Mouse (Mus musculus) C2C12 (cell line): ENCODE measurements at regions not wholly inside any gene's neighbourhood (a gene's known extent, or its start where the extent isn't known, plus 50 kb on each side); places are given as distances from the start of the nearest gene placed in this dataset.

Experiments
- H3K27me3 ChIP-seq: one replicate; pipeline ENCODE4 v1.6.1; 2011; ENCODE audit not compliant: control insufficient read depth, insufficient read depth, insufficient read length
- H3K36me3 ChIP-seq: one replicate; pipeline ENCODE4 v1.6.1; 2011; ENCODE audit not compliant: control insufficient read depth, insufficient read depth
- H3K4me3 ChIP-seq: one replicate; pipeline ENCODE4 v1.5.1; 2011; ENCODE audit warnings: mild to moderate bottlenecking, control low read depth; ENCODE audit not compliant: poor library complexity, insufficient read depth, severe bottlenecking
- H3K79me2 ChIP-seq: one replicate; pipeline ENCODE4 v1.6.1; 2011; ENCODE audit not compliant: control insufficient read depth, insufficient read depth
- H3K79me3 ChIP-seq: one replicate; pipeline ENCODE4 v1.6.1; 2011; ENCODE audit warnings: low read depth, control low read depth
- H3ac ChIP-seq: one replicate; pipeline ENCODE3; 2011; ENCODE audit warnings: low read depth; ENCODE audit not compliant: control insufficient read depth, insufficient read length
- CEBPB ChIP-seq: IDR thresholded peaks from one replicate; pipeline ENCODE4 v1.6.1; 2011; ENCODE audit warnings: low read depth, mild to moderate bottlenecking, control low read depth, moderate library complexity
- CTCF ChIP-seq: IDR thresholded peaks from one replicate; pipeline ENCODE4 v1.5.1; 2011; ENCODE audit not compliant: control insufficient read depth, insufficient read depth, insufficient read length
- FOSL1 ChIP-seq: IDR thresholded peaks from one replicate; pipeline ENCODE4 v1.8.0; 2011; ENCODE audit warnings: mild to moderate bottlenecking, low read length; ENCODE audit not compliant: poor library complexity, insufficient read depth, severe bottlenecking
- MAX ChIP-seq: IDR thresholded peaks from one replicate; pipeline ENCODE4 v1.6.1; 2011; ENCODE audit warnings: mild to moderate bottlenecking, control low read depth
- MYOD1 ChIP-seq: IDR thresholded peaks from one replicate; pipeline ENCODE4 v1.6.1; 2011; ENCODE audit warnings: low read depth; ENCODE audit not compliant: control insufficient read depth, insufficient read length
- MYOG ChIP-seq: IDR thresholded peaks from one replicate; pipeline ENCODE4 v1.6.1; 2011; ENCODE audit not compliant: control insufficient read depth, insufficient read length; ENCODE audit errors: extremely low read depth
- USF1 ChIP-seq: IDR thresholded peaks from one replicate; pipeline ENCODE4 v1.6.1; 2011; ENCODE audit warnings: low read depth, mild to moderate bottlenecking, control low read depth, moderate library complexity

GRCm38 (mm10) chr3:100376162-100376561 lies 113.0 kb downstream of the Tent5c start:
- TF ChIP-seq USF1 (no peak), CEBPB (no peak), MYOG (no peak), MYOD1 (no peak), FOSL1 (no peak), CTCF (no peak), MAX (no peak)
- Histone ChIP-seq H3K4me3 (no peak overlapping the region), H3K36me3 (no peaks in the 10 kb centered on the region), H3K79me2 (no peaks in the 10 kb centered on the region), H3K27me3 (no peaks in the 10 kb centered on the region), H3K79me3 (no peaks in the 10 kb centered on the region), H3ac (no peak overlapping the region)

DNA sequence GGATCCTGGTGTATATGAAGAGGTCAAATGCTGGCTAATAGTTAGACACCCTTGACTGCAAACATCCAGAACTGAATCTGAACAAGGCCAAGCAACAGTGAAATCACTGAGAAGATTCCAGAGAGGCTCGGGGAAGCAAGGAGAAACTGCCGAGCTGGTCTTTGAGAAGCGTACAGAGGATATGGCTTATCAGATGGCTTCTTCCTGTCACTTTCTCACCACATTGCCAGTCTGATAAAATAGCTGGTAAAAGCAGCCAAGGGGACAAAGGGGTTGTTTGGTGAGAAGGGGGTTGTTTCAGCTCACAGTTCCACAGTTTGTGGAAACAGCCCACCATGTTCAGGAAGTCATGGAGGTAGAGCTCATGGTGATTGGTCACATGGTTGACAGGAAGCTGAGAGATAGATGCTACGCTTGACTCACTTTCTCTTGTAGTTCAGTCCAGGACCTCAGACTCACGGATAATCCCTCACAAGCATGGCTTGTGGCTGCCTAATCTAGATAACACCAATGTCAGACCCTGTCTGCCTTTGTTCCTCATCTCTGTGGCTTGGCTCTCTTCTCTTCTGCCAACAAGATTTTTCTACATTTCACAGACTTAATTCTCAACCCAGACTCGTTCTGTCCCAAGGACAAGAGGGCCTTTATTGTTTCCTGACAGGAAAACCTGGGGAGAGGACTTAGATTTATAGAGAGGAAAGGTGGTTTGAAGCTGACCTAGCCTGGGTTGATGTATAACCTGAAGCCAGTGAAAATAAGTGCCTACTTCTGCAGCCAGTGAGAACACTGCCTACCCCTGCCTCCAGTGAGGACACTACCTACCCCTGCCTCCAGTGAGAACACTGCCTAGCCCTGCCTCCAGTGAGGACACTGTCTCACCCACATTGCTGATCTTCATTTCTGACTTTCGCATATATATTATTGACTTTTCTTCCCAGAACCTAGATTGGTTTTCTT lies 122.0 kb downstream of the Tent5c start:
- H3K4me3 ChIP-seq = no peak overlapping the region
- no peaks in the 10 kb centered on the region for H3K36me3 ChIP-seq
- no peak overlapping the region for H3ac ChIP-seq
- TF ChIP-seq MYOG (no peak), FOSL1 (no peak), CEBPB (no peak), USF1 (no peak), CTCF (no peak), MAX (no peak), MYOD1 (no peak)
- no peaks in the 10 kb centered on the region for H3K79me2 ChIP-seq
- H3K27me3 ChIP-seq = peaks cover 3% of the 10 kb centered on the region
- no peaks in the 10 kb centered on the region for H3K79me3 ChIP-seq

GRCm38 (mm10) chr3:100366447-100366846 lies 122.7 kb downstream of the Tent5c start:
- no peaks in the 10 kb centered on the region for H3K79me2 ChIP-seq
- H3K27me3 ChIP-seq = peaks cover 3% of the 10 kb centered on the region
- H3K79me3 ChIP-seq = no peaks in the 10 kb centered on the region
- TF ChIP-seq CTCF (no peak), CEBPB (no peak), MYOG (no peak), MYOD1 (no peak), MAX (no peak), USF1 (no peak), FOSL1 (no peak)
- H3K36me3 ChIP-seq = no peaks in the 10 kb centered on the region
- no peak overlapping the region for H3K4me3 ChIP-seq
- no peak overlapping the region for H3ac ChIP-seq

GRCm38 (mm10) chr3:100365354-100365945 lies 123.7 kb downstream of the Tent5c start:
- Histone ChIP-seq H3K4me3 (no peak overlapping the region), H3K79me2 (no peaks in the 10 kb centered on the region), H3ac (no peak overlapping the region), H3K79me3 (no peaks in the 10 kb centered on the region), H3K36me3 (no peaks in the 10 kb centered on the region), H3K27me3 (peaks cover 3% of the 10 kb centered on the region)
- TF ChIP-seq MYOD1 (no peak), USF1 (no peak)

DNA sequence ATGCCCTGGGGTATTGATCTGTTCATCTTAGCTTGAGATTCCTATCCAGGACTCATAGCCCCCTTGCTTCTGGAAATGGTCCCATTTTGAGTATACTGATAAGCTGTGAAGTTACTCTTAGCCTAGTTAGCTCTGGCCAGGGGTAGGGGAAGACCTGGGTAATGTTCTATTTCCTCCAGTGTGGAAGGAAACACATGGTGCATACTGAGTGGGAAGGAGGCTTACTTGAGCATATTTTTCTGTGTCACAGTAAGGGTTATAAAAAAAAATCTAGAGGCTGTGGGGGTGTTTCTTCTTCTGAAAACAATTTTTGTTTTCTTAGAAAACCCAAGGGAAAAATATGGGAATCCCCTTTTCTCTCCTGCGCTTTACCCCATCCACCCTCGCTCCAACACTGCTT lies 124.4 kb downstream of the Tent5c start:
- Histone ChIP-seq H3K4me3 (no peak overlapping the region), H3K79me3 (no peaks in the 10 kb centered on the region), H3K79me2 (no peaks in the 10 kb centered on the region), H3K27me3 (peaks cover 3% of the 10 kb centered on the region), H3ac (no peak overlapping the region), H3K36me3 (no peaks in the 10 kb centered on the region)
- TF ChIP-seq MYOG (no peak), USF1 (no peak), MAX (no peak), CEBPB (no peak), CTCF (no peak), MYOD1 (no peak), FOSL1 (no peak)

DNA sequence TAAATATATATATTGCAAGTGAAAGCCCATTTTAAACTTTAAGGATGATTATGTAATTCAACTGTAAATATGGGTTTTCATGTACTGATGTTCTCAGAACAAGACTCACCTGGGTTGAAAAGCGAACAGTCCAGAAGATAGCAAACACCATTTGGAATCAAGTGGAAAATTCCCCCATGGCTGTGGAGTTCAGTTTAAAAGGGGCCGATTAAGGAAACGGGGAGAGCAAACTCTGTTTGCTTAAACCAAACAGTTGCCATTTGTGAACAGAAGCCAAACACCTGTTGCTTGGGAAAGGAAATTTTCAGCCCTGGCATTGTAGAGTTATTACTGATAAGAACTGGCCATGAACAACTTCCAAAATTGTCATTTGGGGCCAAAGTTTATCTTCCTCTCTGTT lies 126.1 kb downstream of the Tent5c start:
- Histone ChIP-seq H3K27me3 (peaks cover under 1% of the 10 kb centered on the region), H3ac (no peak overlapping the region), H3K79me3 (no peaks in the 10 kb centered on the region), H3K4me3 (no peak overlapping the region), H3K36me3 (no peaks in the 10 kb centered on the region), H3K79me2 (no peaks in the 10 kb centered on the region)
- TF ChIP-seq CTCF = no peak
